Mouse (Mus musculus) myocyte (in vitro differentiated cells): Measurements from ENCODE around the gene Pbp2. TPM values are rescaled to one million over a fixed set of nuclear protein-coding genes. Genes with fewer than 3 reads are reported as not detected.

Source experiments
- H3K27me3 ChIP-seq: one replicate; pipeline ENCODE4 v1.6.1; 2011; ENCODE audit not compliant: control insufficient read depth, insufficient read depth, insufficient read length
- H3K36me3 ChIP-seq: one replicate; pipeline ENCODE4 v1.6.1; 2011; ENCODE audit not compliant: control insufficient read depth, insufficient read depth
- H3K4me2 ChIP-seq: one replicate; pipeline ENCODE4 v1.6.1; 2011; ENCODE audit warnings: low read depth, control low read depth
- H3K4me3 ChIP-seq: one replicate; pipeline ENCODE4 v1.5.1; 2011; ENCODE audit warnings: mild to moderate bottlenecking, control low read depth, moderate library complexity
- H3K79me2 ChIP-seq: one replicate; pipeline ENCODE4 v1.6.1; 2011; ENCODE audit not compliant: control insufficient read depth, insufficient read depth
- H3ac ChIP-seq: one replicate; pipeline ENCODE4 v1.6.1; 2011; ENCODE audit not compliant: control insufficient read depth, insufficient read length
- CEBPB ChIP-seq: IDR thresholded peaks from 2 replicates; pipeline ENCODE4 v1.6.1; 2011; ENCODE audit warnings: mild to moderate bottlenecking, moderate library complexity; ENCODE audit not compliant: poor library complexity, insufficient read depth, severe bottlenecking
- E2F4 ChIP-seq: IDR thresholded peaks from one replicate; pipeline ENCODE4 v1.6.1; 2011; ENCODE audit warnings: mild to moderate bottlenecking, control low read depth, moderate library complexity; ENCODE audit not compliant: insufficient read depth
- MAX ChIP-seq: IDR thresholded peaks from one replicate; pipeline ENCODE4 v1.6.1; 2011; ENCODE audit warnings: low read depth, mild to moderate bottlenecking, control low read depth
- MYOD1 ChIP-seq, 3 experiments: IDR thresholded peaks; one replicate each; pipeline ENCODE4 v1.6.1; 2011; ENCODE audit warnings: control low read depth in 2 of 3, low read depth in 2 of 3, mild to moderate bottlenecking in 2 of 3, moderate library complexity in 1 of 3; ENCODE audit not compliant: insufficient read length in 2 of 3, control insufficient read depth in 1 of 3
- MYOG ChIP-seq, 3 experiments: IDR thresholded peaks; one replicate each; pipeline ENCODE4 v1.6.1; 2011; ENCODE audit warnings: control low read depth in 2 of 3, low read depth in 2 of 3, mild to moderate bottlenecking in 2 of 3; ENCODE audit not compliant: insufficient read length in 2 of 3, control insufficient read depth in 1 of 3, insufficient read depth in 1 of 3
- POLR2A ChIP-seq: IDR thresholded peaks from one replicate; pipeline ENCODE4 v1.6.1; 2011; ENCODE audit warnings: low read depth, mild to moderate bottlenecking, control low read depth, moderate library complexity; ENCODE audit not compliant: insufficient read length
- POLR2AphosphoS2 ChIP-seq: IDR thresholded peaks from one replicate; pipeline ENCODE4 v1.6.1; 2011; ENCODE audit warnings: low read depth, control low read depth; ENCODE audit not compliant: insufficient read length
- REST ChIP-seq: IDR thresholded peaks from one replicate; pipeline ENCODE4 v1.6.1; 2011; ENCODE audit warnings: mild to moderate bottlenecking, control low read depth, moderate library complexity; ENCODE audit not compliant: insufficient read depth, insufficient read length
- SRF ChIP-seq: IDR thresholded peaks from one replicate; pipeline ENCODE4 v1.6.1; 2011; ENCODE audit warnings: low read depth; ENCODE audit not compliant: control insufficient read depth, insufficient read length
- TCF12 ChIP-seq: IDR thresholded peaks from one replicate; pipeline ENCODE4 v1.6.1; 2011; ENCODE audit warnings: mild to moderate bottlenecking, control low read depth; ENCODE audit not compliant: poor library complexity, insufficient read depth, severe bottlenecking
- TCF3 ChIP-seq: IDR thresholded peaks from one replicate; pipeline ENCODE4 v1.6.1; 2011; ENCODE audit warnings: low read depth, control low read depth; ENCODE audit not compliant: insufficient read length
- USF1 ChIP-seq: IDR thresholded peaks from one replicate; pipeline ENCODE4 v1.6.1; 2011; ENCODE audit warnings: low read depth, mild to moderate bottlenecking, control low read depth, moderate library complexity
- polyA plus RNA-seq: library from polyadenylated mRNA; unstranded; fragments of >200 nt; fragmentation: generic; extraction: Trizol; gene quantifications from one replicate; pipeline ENCODE4 v1.2.1, GENCODE M21; 2012; ENCODE audit warnings: missing spikeins

Pbp2 gene
- polyA plus RNA-seq, 1 experiment, result 0.16 TPM

DNA sequence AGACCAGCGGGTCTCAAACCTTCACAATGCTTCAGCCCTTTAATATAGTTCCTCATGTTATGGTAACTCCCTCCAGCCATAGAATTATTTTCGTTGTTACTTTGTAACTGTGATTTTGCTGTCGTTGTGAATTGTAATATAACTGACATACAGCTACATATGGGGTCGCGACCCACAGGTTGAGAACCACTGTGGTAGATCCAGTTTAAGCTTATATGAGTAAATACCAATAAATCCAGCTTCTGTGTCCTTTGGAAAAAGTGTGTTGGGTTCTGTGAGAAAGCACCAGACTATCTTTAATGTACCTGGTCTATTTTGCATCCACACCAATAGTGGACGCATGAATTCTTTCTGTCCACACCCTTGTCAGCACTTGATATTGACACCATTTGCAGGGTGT, 31.9 kb downstream of the Pbp2 start:
- no peaks in the 10 kb centered on the region for H3K36me3 ChIP-seq
- H3K27me3 ChIP-seq, result no peaks in the 10 kb centered on the region
- H3K4me2 ChIP-seq, result no peak overlapping the region
- no peak overlapping the region for H3ac ChIP-seq
- TF ChIP-seq SRF (no peak), REST (no peak), TCF12 (no peak), MYOD1 (IDR thresholded peaks at IDR 0.05; ENCODE audit: control insufficient read depth in 1 of 3, insufficient read length in 2 of 3, low read depth in 2 of 3) (no peak), TCF3 (no peak), MYOG (IDR thresholded peaks at IDR 0.05; ENCODE audit: control insufficient read depth in 1 of 3, insufficient read depth in 1 of 3, insufficient read length in 2 of 3, low read depth in 2 of 3) (no peak), POLR2A (no peak), USF1 (no peak), E2F4 (no peak), POLR2AphosphoS2 (no peak), CEBPB (no peak), MAX (no peak)
- no peak overlapping the region for H3K4me3 ChIP-seq
- H3K79me2 ChIP-seq, result no peaks in the 10 kb centered on the region

DNA sequence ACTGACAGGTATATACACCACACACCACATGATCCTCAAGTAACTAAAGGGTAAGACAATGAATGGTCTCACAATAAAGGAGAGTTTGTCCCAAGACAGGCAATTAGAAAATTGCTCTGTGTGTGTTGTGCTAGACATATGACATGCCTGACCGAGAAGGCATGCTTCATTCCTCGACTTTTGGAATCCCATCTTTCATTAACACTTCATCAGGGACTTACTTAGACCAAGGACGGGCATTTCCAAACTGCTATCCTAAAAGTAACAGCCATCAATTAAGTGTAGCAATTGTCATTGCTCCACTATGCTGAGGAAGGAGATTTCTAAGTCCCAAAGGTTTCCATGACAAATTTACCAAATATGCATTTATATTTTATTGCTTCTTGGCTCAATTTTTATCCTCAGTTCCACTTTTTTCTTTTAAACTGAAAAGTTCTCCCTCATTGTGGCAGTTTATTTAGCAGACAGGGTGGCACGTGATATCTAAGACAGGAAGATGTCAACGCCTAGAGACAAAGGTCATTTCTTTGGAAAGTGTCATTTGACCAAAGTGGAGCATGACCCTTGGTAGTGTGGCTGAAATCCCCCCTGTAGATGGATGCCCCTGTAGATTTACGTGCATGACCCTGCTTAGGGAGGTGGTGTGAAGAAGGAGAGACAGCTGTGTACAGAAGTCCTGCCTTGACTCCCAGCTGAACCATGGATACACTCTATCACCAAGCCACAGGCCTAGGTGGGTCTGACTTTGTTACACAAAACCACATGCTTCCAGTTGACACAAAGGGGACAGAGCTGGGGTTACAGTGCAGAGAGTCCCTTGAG, 33.5 kb downstream of the Pbp2 start:
- H3K27me3 ChIP-seq, result no peaks in the 10 kb centered on the region
- no peaks in the 10 kb centered on the region for H3K79me2 ChIP-seq
- H3K4me3 ChIP-seq, result no peak overlapping the region
- no peak overlapping the region for H3K4me2 ChIP-seq
- TF ChIP-seq REST (no peak), CEBPB (no peak), POLR2A (no peak), TCF12 (no peak), MYOG (IDR thresholded peaks at IDR 0.05; ENCODE audit: control insufficient read depth in 1 of 3, insufficient read depth in 1 of 3, insufficient read length in 2 of 3, low read depth in 2 of 3) (no peak), MYOD1 (IDR thresholded peaks at IDR 0.05; ENCODE audit: control insufficient read depth in 1 of 3, insufficient read length in 2 of 3, low read depth in 2 of 3) (no peak), SRF (no peak), POLR2AphosphoS2 (no peak), E2F4 (no peak), USF1 (no peak), MAX (no peak), TCF3 (no peak)
- H3K36me3 ChIP-seq, result no peaks in the 10 kb centered on the region
- no peak overlapping the region for H3ac ChIP-seq

DNA sequence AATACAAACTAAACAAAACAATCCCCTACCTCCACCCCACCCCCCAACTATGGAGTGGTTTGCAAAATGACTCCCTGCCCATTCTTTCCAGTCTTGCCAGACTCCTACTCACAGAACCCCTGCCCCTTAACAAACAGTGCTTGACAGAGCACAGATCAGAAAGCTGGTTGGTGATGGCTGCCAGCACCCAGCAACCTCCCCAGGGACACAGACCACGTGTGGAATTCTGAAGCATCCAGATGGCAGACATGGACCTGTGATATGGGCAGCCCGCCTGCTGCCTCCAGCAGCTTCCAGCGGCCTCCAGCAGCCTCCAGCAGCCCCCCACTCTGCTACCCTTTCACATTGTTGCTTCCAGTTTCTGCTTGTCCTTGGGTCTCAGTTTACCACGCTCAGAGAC, 35.0 kb downstream of the Pbp2 start:
- Histone ChIP-seq H3K27me3 (no peaks in the 10 kb centered on the region), H3K36me3 (no peaks in the 10 kb centered on the region), H3K4me3 (no peak overlapping the region), H3K79me2 (no peaks in the 10 kb centered on the region), H3ac (no peak overlapping the region), H3K4me2 (no peak overlapping the region)
- TF ChIP-seq CEBPB, result no peak
- no peak for TF ChIP-seq MYOG (IDR thresholded peaks at IDR 0.05; ENCODE audit: control insufficient read depth in 1 of 3, insufficient read depth in 1 of 3, insufficient read length in 2 of 3, low read depth in 2 of 3)
- no peak for TF ChIP-seq USF1
- no peak for TF ChIP-seq REST
- no peak for TF ChIP-seq POLR2AphosphoS2

DNA sequence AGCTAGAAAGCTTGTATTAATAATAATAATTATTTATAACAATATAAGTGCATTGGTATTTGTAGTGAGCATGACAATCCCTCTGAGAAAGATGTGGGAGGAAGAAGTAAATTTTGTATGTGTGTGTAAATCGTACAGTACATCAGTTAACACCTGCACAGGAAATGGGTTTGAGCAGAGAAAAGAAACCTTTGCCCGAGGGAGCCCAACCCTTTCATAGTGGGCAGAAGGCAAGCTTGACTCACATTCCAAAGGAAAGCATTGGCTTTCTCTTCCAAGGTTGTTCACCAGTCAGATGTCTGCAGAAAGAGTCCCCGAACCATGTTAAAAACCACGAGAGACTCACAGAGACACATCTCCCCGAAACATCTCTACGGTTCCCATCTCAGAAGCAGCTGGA, 37.1 kb downstream of the Pbp2 start:
- H3ac ChIP-seq, result no peak overlapping the region
- H3K4me3 ChIP-seq, result no peak overlapping the region
- H3K79me2 ChIP-seq, result no peaks in the 10 kb centered on the region
- H3K36me3 ChIP-seq, result no peaks in the 10 kb centered on the region
- no peak for TF ChIP-seq CEBPB
- TF ChIP-seq TCF12, result no peak
- no peak for TF ChIP-seq SRF
- H3K4me2 ChIP-seq, result no peak overlapping the region
- H3K27me3 ChIP-seq, result no peaks in the 10 kb centered on the region

DNA sequence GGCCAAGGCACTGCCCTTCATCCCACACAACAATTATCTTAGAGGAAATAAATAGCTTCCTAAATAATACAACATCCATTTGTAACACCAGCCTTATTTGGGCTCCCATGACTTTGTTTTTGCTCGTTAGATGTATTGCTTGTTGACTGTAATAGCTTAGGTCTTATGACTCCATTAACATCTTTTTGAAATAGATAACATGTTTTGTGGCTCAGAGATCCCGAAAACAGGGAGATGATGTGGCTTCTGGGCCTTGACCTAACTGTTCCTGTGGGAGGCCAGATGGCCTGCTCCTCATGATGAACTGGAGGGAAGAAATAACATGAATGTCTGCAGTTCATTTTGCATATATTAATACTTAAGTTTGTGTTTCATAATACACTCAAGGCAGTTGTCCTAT, 38.4 kb downstream of the Pbp2 start:
- H3K79me2 ChIP-seq, result no peaks in the 10 kb centered on the region
- no peak overlapping the region for H3K4me2 ChIP-seq
- TF ChIP-seq REST, result no peak
- TF ChIP-seq MAX, result no peak
- no peak for TF ChIP-seq CEBPB
- TF ChIP-seq POLR2AphosphoS2, result no peak
- no peak for TF ChIP-seq MYOG (IDR thresholded peaks at IDR 0.05; ENCODE audit: control insufficient read depth in 1 of 3, insufficient read depth in 1 of 3, insufficient read length in 2 of 3, low read depth in 2 of 3)
- TF ChIP-seq SRF, result no peak
- no peak for TF ChIP-seq MYOD1 (IDR thresholded peaks at IDR 0.05; ENCODE audit: control insufficient read depth in 1 of 3, insufficient read length in 2 of 3, low read depth in 2 of 3)
- no peak for TF ChIP-seq TCF3
- no peak for TF ChIP-seq USF1
- no peak for TF ChIP-seq E2F4
- TF ChIP-seq POLR2A, result no peak
- TF ChIP-seq TCF12, result no peak
- no peaks in the 10 kb centered on the region for H3K27me3 ChIP-seq
- no peaks in the 10 kb centered on the region for H3K36me3 ChIP-seq
- H3K4me3 ChIP-seq, result no peak overlapping the region
- H3ac ChIP-seq, result no peak overlapping the region
